In the genomic region with DNA sequence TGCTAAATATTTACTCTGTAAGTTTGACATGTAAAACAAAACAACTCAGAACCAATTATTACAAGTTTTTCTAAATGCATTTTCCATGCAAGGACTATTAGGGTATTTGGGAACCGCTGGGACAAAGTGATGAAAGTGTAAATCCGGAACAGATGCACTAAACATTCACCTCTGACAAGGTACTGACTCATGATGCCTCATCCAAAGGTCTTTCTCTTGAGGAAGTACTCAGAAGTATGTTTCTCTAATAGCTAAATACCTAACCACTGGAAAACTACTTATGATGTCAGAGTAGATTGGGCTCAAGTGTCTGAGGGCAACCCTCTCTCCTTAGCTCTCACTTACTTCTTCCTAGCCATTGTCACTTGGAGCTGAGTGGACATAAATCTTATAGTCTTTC, we compare ENCODE assay signal across 29 mouse cellular contexts. TPM values are rescaled to one million over a fixed set of nuclear protein-coding genes. Genes with fewer than 3 reads are reported as not detected.
"Had no signal": no experiment of that assay in that cellular context is flagged by ENCODE, and none has a peak within 500 bp of the region (broad histone marks: within the 10 kb centered on the region; RNA-seq: fewer than 3 reads in every experiment).

No protein-coding gene starts in this region.

- H3K4me1 ChIP-seq: heart, embryonic 10.5 days; heart, embryonic 12.5 days; hindbrain, embryonic 10.5 days; hindbrain, embryonic 12.5 days; limb, embryonic 12.5 days; liver, embryonic 13.5 days; liver, embryonic 15.5 days had no signal

- H3K27ac ChIP-seq: gastrocnemius, adult 2 months; heart, embryonic 10.5 days; hindbrain, embryonic 10.5 days; hindbrain, embryonic 12.5 days; hindbrain, embryonic 14.5 days; intestine, embryonic 15.5 days; layer of hippocampus, adult 2 months; limb, embryonic 12.5 days; liver, embryonic 13.5 days; liver, embryonic 15.5 days had no signal

- DNase-seq: gastrocnemius, adult 2 months; gastrocnemius, postnatal 10 days; gastrocnemius, postnatal 25 days; heart, adult 18-20 months; heart, postnatal 10 days; heart, postnatal 4 days; kidney, adult 18-20 months; kidney, adult 8-10 months; kidney, postnatal 10 days; kidney, postnatal 25 days; kidney, postnatal 4 days; layer of hippocampus, adult 9-11 months; layer of hippocampus, postnatal 36 days; left cerebral cortex, postnatal 4 days; liver; liver, embryonic 13.5 days had no signal

- H3K4me3 ChIP-seq: gastrocnemius, adult 2 months; heart, embryonic 10.5 days; heart, embryonic 12.5 days; hindbrain, embryonic 10.5 days; hindbrain, embryonic 12.5 days; intestine, embryonic 15.5 days; layer of hippocampus, adult 2 months; limb, embryonic 12.5 days; liver, embryonic 13.5 days; liver, embryonic 15.5 days had no signal

- H3K36me3 ChIP-seq: heart, embryonic 10.5 days; heart, embryonic 12.5 days; hindbrain, embryonic 10.5 days; hindbrain, embryonic 12.5 days; intestine, embryonic 15.5 days; limb, embryonic 12.5 days; liver, embryonic 13.5 days; liver, embryonic 15.5 days had no signal

- H3K27me3 ChIP-seq: heart, embryonic 12.5 days; hindbrain, embryonic 12.5 days; intestine, embryonic 15.5 days; limb, embryonic 12.5 days; liver, embryonic 13.5 days; liver, embryonic 15.5 days had no signal

- H3K9me3 ChIP-seq: heart, embryonic 10.5 days; heart, embryonic 12.5 days; hindbrain, embryonic 10.5 days; hindbrain, embryonic 12.5 days; intestine, embryonic 15.5 days; limb, embryonic 12.5 days; liver, embryonic 13.5 days; liver, embryonic 15.5 days had no signal

- ATAC-seq: hindbrain, embryonic 16.5 days; inflammation-experienced regulatory T-cells, adult 6 months; intestine, embryonic 15.5 days; intestine, postnatal 0 days had no signal

RNA-seq across cellular contexts. Expression of gene Cubn, which starts 10.9 kb away (rescaled TPM):
- total RNA-seq: granulocyte monocyte progenitor cell, adult 5-6 weeks had no signal
